Mouse (Mus musculus): ENCODE measurements at regions not wholly inside any gene's neighbourhood (a gene's known extent, or its start where the extent isn't known, plus 50 kb on each side); places are given as distances from the start of the nearest gene placed in this dataset.
A peak's percentile ranks its signal among the peaks of the same experiment; 100 is the strongest.

- no peaks in the 10 kb centered on the region for H3K36me3 ChIP-seq (ENCODE audit: control insufficient read depth, insufficient read depth)
- no peaks in the 10 kb centered on the region for H3K79me2 ChIP-seq (ENCODE audit: control insufficient read depth, insufficient read depth)
- H3ac ChIP-seq (ENCODE audit: control insufficient read depth, insufficient read length, low read depth) = no peak overlapping the region
- H3K79me3 ChIP-seq (ENCODE audit: low read depth) = no peaks in the 10 kb centered on the region
- no peaks in the 10 kb centered on the region for H3K27me3 ChIP-seq (ENCODE audit: control insufficient read depth, insufficient read depth, insufficient read length)
- H3K4me3 ChIP-seq (ENCODE audit: insufficient read depth, poor library complexity, severe bottlenecking) = no peak overlapping the region
- TF ChIP-seq MYOG (IDR thresholded peaks at IDR 0.05; ENCODE audit: control insufficient read depth, extremely low read depth, insufficient read length) (no peak), USF1 (IDR thresholded peaks at IDR 0.05; ENCODE audit: low read depth) (no peak), CTCF (IDR thresholded peaks at IDR 0.05; ENCODE audit: control insufficient read depth, insufficient read depth, insufficient read length) (no peak), FOSL1 (IDR thresholded peaks at IDR 0.05; ENCODE audit: insufficient read depth, low read length, poor library complexity, severe bottlenecking) (no peak), MYOD1 (IDR thresholded peaks at IDR 0.05; ENCODE audit: control insufficient read depth, insufficient read length, low read depth) (no peak), CEBPB (IDR thresholded peaks at IDR 0.05; ENCODE audit: low read depth) (no peak), MAX (IDR thresholded peaks at IDR 0.05) (no peak)
These were observed 291.6 kb upstream of the Map3k7 start for GRCm38 (mm10) chr4:31672171-31672841.

GRCm38 (mm10) chr4:31672842-31673171 is 291.1 kb upstream of the Map3k7 start:
- Histone ChIP-seq H3K79me3 (ENCODE audit: low read depth) (no peaks in the 10 kb centered on the region), H3K4me3 (ENCODE audit: insufficient read depth, poor library complexity, severe bottlenecking) (no peak overlapping the region)

GRCm38 (mm10) chr4:31679007-31679590 is 284.8 kb upstream of the Map3k7 start:
- H3K79me3 ChIP-seq (ENCODE audit: low read depth) = no peaks in the 10 kb centered on the region
- no peak overlapping the region for H3K4me3 ChIP-seq (ENCODE audit: insufficient read depth, poor library complexity, severe bottlenecking)
- no peaks in the 10 kb centered on the region for H3K79me2 ChIP-seq (ENCODE audit: control insufficient read depth, insufficient read depth)
- H3ac ChIP-seq (ENCODE audit: control insufficient read depth, insufficient read length, low read depth) = no peak overlapping the region
- no peaks in the 10 kb centered on the region for H3K36me3 ChIP-seq (ENCODE audit: control insufficient read depth, insufficient read depth)
- H3K27me3 ChIP-seq (ENCODE audit: control insufficient read depth, insufficient read depth, insufficient read length) = no peaks in the 10 kb centered on the region
- TF ChIP-seq CEBPB (IDR thresholded peaks at IDR 0.05; ENCODE audit: low read depth) (no peak), MYOG (IDR thresholded peaks at IDR 0.05; ENCODE audit: control insufficient read depth, extremely low read depth, insufficient read length) (no peak), USF1 (IDR thresholded peaks at IDR 0.05; ENCODE audit: low read depth) (no peak), CTCF (IDR thresholded peaks at IDR 0.05; ENCODE audit: control insufficient read depth, insufficient read depth, insufficient read length) (no peak), MAX (IDR thresholded peaks at IDR 0.05) (no peak), FOSL1 (IDR thresholded peaks at IDR 0.05; ENCODE audit: insufficient read depth, low read length, poor library complexity, severe bottlenecking) (no peak), MYOD1 (IDR thresholded peaks at IDR 0.05; ENCODE audit: control insufficient read depth, insufficient read length, low read depth) (no peak)

More at GRCm38 (mm10) chr4:31672842-31673171, 291.1 kb upstream of the Map3k7 start:
- TF ChIP-seq CEBPB (IDR thresholded peaks at IDR 0.05; ENCODE audit: low read depth) (no peak), MYOD1 (IDR thresholded peaks at IDR 0.05; ENCODE audit: control insufficient read depth, insufficient read length, low read depth) (no peak), MYOG (IDR thresholded peaks at IDR 0.05; ENCODE audit: control insufficient read depth, extremely low read depth, insufficient read length) (no peak), USF1 (IDR thresholded peaks at IDR 0.05; ENCODE audit: low read depth) (no peak), MAX (IDR thresholded peaks at IDR 0.05) (no peak), CTCF (IDR thresholded peaks at IDR 0.05; ENCODE audit: control insufficient read depth, insufficient read depth, insufficient read length) (no peak), FOSL1 (IDR thresholded peaks at IDR 0.05; ENCODE audit: insufficient read depth, low read length, poor library complexity, severe bottlenecking) (no peak)
- Histone ChIP-seq H3K36me3 (ENCODE audit: control insufficient read depth, insufficient read depth) (no peaks in the 10 kb centered on the region), H3K27me3 (ENCODE audit: control insufficient read depth, insufficient read depth, insufficient read length) (no peaks in the 10 kb centered on the region), H3ac (ENCODE audit: control insufficient read depth, insufficient read length, low read depth) (no peak overlapping the region), H3K79me2 (ENCODE audit: control insufficient read depth, insufficient read depth) (no peaks in the 10 kb centered on the region)

- TF ChIP-seq FOSL1 (IDR thresholded peaks at IDR 0.05; ENCODE audit: insufficient read depth, low read length, poor library complexity, severe bottlenecking) (no peak), USF1 (IDR thresholded peaks at IDR 0.05; ENCODE audit: low read depth) (no peak), CTCF (IDR thresholded peaks at IDR 0.05; ENCODE audit: control insufficient read depth, insufficient read depth, insufficient read length) (no peak), CEBPB (IDR thresholded peaks at IDR 0.05; ENCODE audit: low read depth) (no peak), MYOG (IDR thresholded peaks at IDR 0.05; ENCODE audit: control insufficient read depth, extremely low read depth, insufficient read length) (no peak), MYOD1 (IDR thresholded peaks at IDR 0.05; ENCODE audit: control insufficient read depth, insufficient read length, low read depth) (peak; percentile 73), MAX (IDR thresholded peaks at IDR 0.05) (no peak)
- Histone ChIP-seq H3ac (ENCODE audit: control insufficient read depth, insufficient read length, low read depth) (no peak overlapping the region), H3K79me3 (ENCODE audit: low read depth) (no peaks in the 10 kb centered on the region), H3K27me3 (ENCODE audit: control insufficient read depth, insufficient read depth, insufficient read length) (no peaks in the 10 kb centered on the region), H3K79me2 (ENCODE audit: control insufficient read depth, insufficient read depth) (no peaks in the 10 kb centered on the region), H3K36me3 (ENCODE audit: control insufficient read depth, insufficient read depth) (no peaks in the 10 kb centered on the region), H3K4me3 (ENCODE audit: insufficient read depth, poor library complexity, severe bottlenecking) (no peak overlapping the region)
These were observed 282.9 kb upstream of the Map3k7 start for GRCm38 (mm10) chr4:31680958-31681357.

- no peaks in the 10 kb centered on the region for H3K79me3 ChIP-seq (ENCODE audit: low read depth)
- no peaks in the 10 kb centered on the region for H3K36me3 ChIP-seq (ENCODE audit: control insufficient read depth, insufficient read depth)
- TF ChIP-seq MAX (IDR thresholded peaks at IDR 0.05) (no peak), FOSL1 (IDR thresholded peaks at IDR 0.05; ENCODE audit: insufficient read depth, low read length, poor library complexity, severe bottlenecking) (no peak), MYOD1 (IDR thresholded peaks at IDR 0.05; ENCODE audit: control insufficient read depth, insufficient read length, low read depth) (no peak), USF1 (IDR thresholded peaks at IDR 0.05; ENCODE audit: low read depth) (no peak), CEBPB (IDR thresholded peaks at IDR 0.05; ENCODE audit: low read depth) (no peak), MYOG (IDR thresholded peaks at IDR 0.05; ENCODE audit: control insufficient read depth, extremely low read depth, insufficient read length) (no peak), CTCF (IDR thresholded peaks at IDR 0.05; ENCODE audit: control insufficient read depth, insufficient read depth, insufficient read length) (no peak)
- no peak overlapping the region for H3ac ChIP-seq (ENCODE audit: control insufficient read depth, insufficient read length, low read depth)
- H3K27me3 ChIP-seq (ENCODE audit: control insufficient read depth, insufficient read depth, insufficient read length) = no peaks in the 10 kb centered on the region
- no peak overlapping the region for H3K4me3 ChIP-seq (ENCODE audit: insufficient read depth, poor library complexity, severe bottlenecking)
- H3K79me2 ChIP-seq (ENCODE audit: control insufficient read depth, insufficient read depth) = no peaks in the 10 kb centered on the region
These were observed 274.8 kb upstream of the Map3k7 start for GRCm38 (mm10) chr4:31689083-31689482.

All from C2C12 (cell line).